Mouse (Mus musculus): ENCODE data around the gene Clec9a. TPM values are rescaled to one million over a fixed set of nuclear protein-coding genes. Genes with fewer than 3 reads are reported as not detected.

The Clec9a gene
- polyA plus RNA-seq, 1 experiment, result not detected

DNA sequence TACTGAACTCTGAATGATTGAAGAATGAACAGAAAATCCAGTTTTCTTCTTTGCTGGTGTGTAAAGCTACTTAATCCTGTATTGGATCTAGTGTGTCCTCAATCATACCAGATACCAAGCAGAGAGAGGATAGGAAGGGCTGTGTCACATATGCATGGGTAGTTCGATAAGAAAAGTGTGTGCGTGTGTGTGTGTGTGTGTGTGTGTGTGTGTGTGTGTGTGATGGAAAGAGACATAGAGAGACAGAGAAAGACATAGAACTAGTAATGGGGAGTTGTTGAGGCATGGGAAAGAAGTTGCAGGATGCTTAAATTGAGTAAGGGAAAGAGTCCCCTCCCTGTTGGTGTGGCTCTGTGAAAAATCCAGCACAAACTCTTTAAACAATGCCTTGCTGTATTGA lies 22.9 kb upstream of the Clec9a start, which contains the start of gene Clec12b:
Gene Clec12b, minus strand, starts transcription at position 101 of the 400 bp plus-strand sequence.
- no peak within 1 kb of the TSS for H3K27ac ChIP-seq (ENCODE audit: insufficient read depth, low read length)
- H3K4me3 ChIP-seq (ENCODE audit: insufficient read depth, low read length), result no peak within 1 kb of the TSS
- no peaks in the 10 kb centered on the region for H3K4me1 ChIP-seq (ENCODE audit: control insufficient read depth, insufficient read depth, low read length)
- TF ChIP-seq POLR2A (IDR thresholded peaks at IDR 0.05; ENCODE audit: low read depth, low read length) (no peak), CTCF (IDR thresholded peaks at IDR 0.05; ENCODE audit: borderline replicate concordance, insufficient read depth, low read length) (no peak)

DNA sequence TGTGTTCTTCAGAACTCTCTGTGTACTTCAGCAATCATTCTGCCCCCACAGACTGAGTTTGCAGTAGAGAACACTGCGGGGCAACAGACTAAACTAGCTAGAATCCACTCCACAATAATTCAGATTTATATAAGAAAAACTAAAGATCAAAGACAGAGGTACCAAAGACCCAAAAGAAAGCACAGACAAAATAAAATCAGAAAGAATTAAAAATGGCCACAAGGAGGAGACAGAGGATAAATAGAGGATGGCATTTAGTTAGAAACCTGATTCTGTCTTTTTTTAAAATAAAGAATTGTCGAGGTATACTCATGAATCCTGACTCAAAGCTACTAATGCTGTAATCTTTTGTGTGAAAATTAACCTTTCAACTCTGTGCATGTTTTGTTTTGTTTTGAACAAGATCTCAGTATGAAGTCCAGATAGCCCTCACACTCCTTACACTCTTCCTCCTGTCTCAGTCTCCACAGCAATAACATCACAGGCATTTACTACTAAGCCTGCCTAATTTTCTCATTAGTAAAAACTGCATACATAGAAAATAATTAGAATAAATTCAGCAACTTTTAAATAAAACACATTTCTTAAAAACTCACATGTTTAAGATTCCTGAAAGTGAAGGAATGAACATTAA lies 15.5 kb upstream of the Clec9a start:
- Histone ChIP-seq H3K4me3 (ENCODE audit: insufficient read depth, low read length) (no peak overlapping the region), H3K4me1 (ENCODE audit: control insufficient read depth, insufficient read depth, low read length) (no peaks in the 10 kb centered on the region), H3K27ac (ENCODE audit: insufficient read depth, low read length) (no peak overlapping the region)
- TF ChIP-seq POLR2A (IDR thresholded peaks at IDR 0.05; ENCODE audit: low read depth, low read length) (no peak), CTCF (IDR thresholded peaks at IDR 0.05; ENCODE audit: borderline replicate concordance, insufficient read depth, low read length) (no peak)

DNA sequence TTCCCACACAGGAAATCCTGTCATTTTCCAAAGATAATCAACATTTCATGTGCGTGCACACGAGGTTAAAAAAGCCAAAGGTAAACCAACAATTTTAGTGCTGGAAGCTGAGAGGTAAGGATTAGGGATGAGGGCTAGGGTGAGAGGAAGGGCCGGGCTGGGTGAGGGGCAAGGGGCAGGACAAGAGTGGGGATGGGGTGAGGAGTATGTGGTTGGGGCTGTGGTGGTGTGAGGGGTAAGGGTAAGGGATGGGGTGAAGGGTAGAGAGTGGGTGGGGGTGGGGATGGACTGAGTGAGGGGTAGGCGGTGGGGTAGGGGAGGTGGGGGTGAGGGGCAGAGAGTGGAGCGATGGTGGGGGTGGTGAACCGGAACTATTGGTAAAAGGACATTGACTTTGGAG lies 14.9 kb upstream of the Clec9a start:
- TF ChIP-seq POLR2A (IDR thresholded peaks at IDR 0.05; ENCODE audit: low read depth, low read length) (no peak), CTCF (IDR thresholded peaks at IDR 0.05; ENCODE audit: borderline replicate concordance, insufficient read depth, low read length) (no peak)
- Histone ChIP-seq H3K4me3 (ENCODE audit: insufficient read depth, low read length) (no peak overlapping the region), H3K27ac (ENCODE audit: insufficient read depth, low read length) (no peak overlapping the region), H3K4me1 (ENCODE audit: control insufficient read depth, insufficient read depth, low read length) (no peaks in the 10 kb centered on the region)

DNA sequence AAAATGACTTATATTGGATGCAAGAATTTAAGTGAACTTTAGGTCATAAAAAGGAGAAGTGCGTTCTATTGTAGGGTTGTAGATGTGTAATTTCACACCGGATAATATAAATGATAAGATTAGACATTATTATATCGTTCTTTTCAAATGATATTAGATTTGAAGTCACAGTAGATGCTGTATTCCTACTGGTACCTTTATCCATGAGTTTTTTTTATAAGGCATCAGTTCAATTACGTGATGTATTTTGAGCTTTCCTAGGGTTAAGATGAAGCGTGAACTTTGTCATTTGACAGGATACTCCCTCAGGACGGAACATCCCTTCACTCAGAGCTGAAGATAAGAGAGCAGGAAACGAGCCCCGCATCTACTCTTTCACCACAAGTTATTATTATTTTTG lies 11.7 kb upstream of the Clec9a start, which contains the start of gene Clec1b:
Gene Clec1b, plus strand, starts transcription at position 301 of the 400 bp plus-strand sequence.
- H3K4me1 ChIP-seq (ENCODE audit: control insufficient read depth, insufficient read depth, low read length), result no peaks in the 10 kb centered on the region
- H3K4me3 ChIP-seq (ENCODE audit: insufficient read depth, low read length), result no peak within 1 kb of the TSS
- H3K27ac ChIP-seq (ENCODE audit: insufficient read depth, low read length), result no peak within 1 kb of the TSS
- TF ChIP-seq CTCF (IDR thresholded peaks at IDR 0.05; ENCODE audit: borderline replicate concordance, insufficient read depth, low read length), result no peak
- no peak for TF ChIP-seq POLR2A (IDR thresholded peaks at IDR 0.05; ENCODE audit: low read depth, low read length)

DNA sequence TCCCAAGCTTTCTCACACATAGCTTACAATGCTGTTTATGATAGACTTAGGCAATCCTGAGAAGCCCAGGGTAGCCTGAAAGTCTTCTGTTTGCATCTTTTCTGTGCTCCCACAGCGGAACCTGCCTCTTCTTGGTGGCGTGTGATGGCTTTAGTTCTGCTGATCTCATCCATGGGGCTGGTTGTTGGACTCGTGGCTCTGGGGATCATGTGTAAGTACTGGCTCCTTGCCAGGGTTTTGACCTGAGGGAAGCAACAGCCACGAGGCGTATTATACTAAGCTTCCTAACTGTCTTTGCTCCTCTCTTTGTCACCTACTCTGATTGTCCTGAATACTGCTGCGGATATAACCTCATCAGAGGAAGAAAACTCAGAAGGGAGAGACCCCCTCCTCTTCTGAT lies 8.7 kb upstream of the Clec9a start:
- TF ChIP-seq POLR2A (IDR thresholded peaks at IDR 0.05; ENCODE audit: low read depth, low read length), result no peak
- no peak for TF ChIP-seq CTCF (IDR thresholded peaks at IDR 0.05; ENCODE audit: borderline replicate concordance, insufficient read depth, low read length)
- Histone ChIP-seq H3K27ac (ENCODE audit: insufficient read depth, low read length) (no peak overlapping the region), H3K4me1 (ENCODE audit: control insufficient read depth, insufficient read depth, low read length) (no peaks in the 10 kb centered on the region), H3K4me3 (ENCODE audit: insufficient read depth, low read length) (no peak overlapping the region)

DNA sequence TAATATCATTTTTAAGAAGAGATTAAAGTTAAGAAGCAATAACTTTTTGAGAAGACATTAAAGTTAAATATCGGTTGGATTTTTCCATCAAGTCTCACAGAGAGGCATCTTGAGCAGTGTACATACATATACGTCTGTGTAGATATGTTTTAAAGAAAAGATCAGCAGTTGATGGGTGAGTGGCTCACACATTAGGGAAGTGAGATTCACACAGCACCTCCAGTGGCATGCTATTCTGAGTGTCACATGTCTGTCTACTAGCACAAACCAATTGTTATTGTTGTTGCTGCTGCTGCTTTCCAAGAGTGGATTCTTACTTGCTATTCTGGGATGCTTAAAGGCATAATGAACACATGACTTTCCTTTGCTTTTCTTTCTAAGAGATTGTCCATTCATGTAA lies 6.3 kb upstream of the Clec9a start:
- TF ChIP-seq CTCF (IDR thresholded peaks at IDR 0.05; ENCODE audit: borderline replicate concordance, insufficient read depth, low read length) (no peak), POLR2A (IDR thresholded peaks at IDR 0.05; ENCODE audit: low read depth, low read length) (no peak)
- H3K4me1 ChIP-seq (ENCODE audit: control insufficient read depth, insufficient read depth, low read length), result no peaks in the 10 kb centered on the region
- no peak overlapping the region for H3K4me3 ChIP-seq (ENCODE audit: insufficient read depth, low read length)
- H3K27ac ChIP-seq (ENCODE audit: insufficient read depth, low read length), result no peak overlapping the region

- no peak overlapping the region for H3K4me3 ChIP-seq (ENCODE audit: insufficient read depth, low read length)
- H3K4me1 ChIP-seq (ENCODE audit: control insufficient read depth, insufficient read depth, low read length), result no peaks in the 10 kb centered on the region
- TF ChIP-seq POLR2A (IDR thresholded peaks at IDR 0.05; ENCODE audit: low read depth, low read length) (no peak), CTCF (IDR thresholded peaks at IDR 0.05; ENCODE audit: borderline replicate concordance, insufficient read depth, low read length) (no peak)
- no peak overlapping the region for H3K27ac ChIP-seq (ENCODE audit: insufficient read depth, low read length)
Measured at GRCm38 (mm10) chr6:129403391-129403790, 5.3 kb upstream of the Clec9a start.

GRCm38 (mm10) chr6:129405999-129406398 lies 2.7 kb upstream of the Clec9a start:
- Histone ChIP-seq H3K4me3 (ENCODE audit: insufficient read depth, low read length) (no peak overlapping the region), H3K27ac (ENCODE audit: insufficient read depth, low read length) (no peak overlapping the region), H3K4me1 (ENCODE audit: control insufficient read depth, insufficient read depth, low read length) (no peaks in the 10 kb centered on the region)
- TF ChIP-seq CTCF (IDR thresholded peaks at IDR 0.05; ENCODE audit: borderline replicate concordance, insufficient read depth, low read length) (no peak), POLR2A (IDR thresholded peaks at IDR 0.05; ENCODE audit: low read depth, low read length) (no peak)

DNA sequence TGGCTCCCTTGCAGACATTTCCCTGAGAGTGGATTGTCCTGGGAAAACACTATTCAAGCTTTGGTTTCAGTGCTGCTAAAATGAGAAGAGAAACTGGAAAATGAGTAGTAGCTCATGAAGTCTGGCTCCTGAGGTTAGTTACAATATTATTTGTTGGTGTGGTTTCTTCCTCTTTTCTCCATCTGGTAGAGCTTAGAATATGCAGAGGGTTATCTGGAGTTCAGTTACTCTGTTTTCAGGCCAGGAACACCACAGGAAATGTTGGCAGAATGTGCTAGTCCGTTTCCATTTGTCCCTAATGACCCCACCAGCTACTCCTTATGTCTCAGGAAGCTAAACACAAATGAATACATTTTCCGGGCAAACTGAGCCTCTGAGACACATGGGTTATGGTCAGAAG lies 1.3 kb upstream of the Clec9a start:
- no peak for TF ChIP-seq CTCF (IDR thresholded peaks at IDR 0.05; ENCODE audit: borderline replicate concordance, insufficient read depth, low read length)
- no peak for TF ChIP-seq POLR2A (IDR thresholded peaks at IDR 0.05; ENCODE audit: low read depth, low read length)
- Histone ChIP-seq H3K4me1 (ENCODE audit: control insufficient read depth, insufficient read depth, low read length) (no peaks in the 10 kb centered on the region), H3K27ac (ENCODE audit: insufficient read depth, low read length) (no peak overlapping the region), H3K4me3 (ENCODE audit: insufficient read depth, low read length) (no peak overlapping the region)

DNA sequence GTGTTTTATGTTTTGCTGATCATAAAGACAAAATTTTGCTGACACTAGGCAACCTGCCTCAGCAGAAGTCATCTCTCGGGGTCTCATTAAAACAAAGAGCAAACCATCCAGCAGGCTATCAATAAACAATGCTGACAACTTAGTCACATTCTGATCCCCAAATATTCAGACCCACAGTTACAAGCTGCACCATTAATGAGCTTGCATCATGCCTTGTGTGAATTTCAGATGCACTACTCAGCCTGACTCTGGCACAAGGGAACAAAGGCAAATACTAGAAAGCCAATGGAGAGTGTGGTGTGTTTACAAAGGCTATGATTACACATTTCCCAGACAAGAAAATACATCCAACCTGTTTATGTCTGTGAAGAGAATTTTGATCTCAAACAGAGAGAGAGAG lies 5.5 kb downstream of the Clec9a start:
- Histone ChIP-seq H3K4me3 (ENCODE audit: insufficient read depth, low read length) (no peak overlapping the region), H3K27ac (ENCODE audit: insufficient read depth, low read length) (no peak overlapping the region), H3K4me1 (ENCODE audit: control insufficient read depth, insufficient read depth, low read length) (peaks cover 2% of the 10 kb centered on the region)
- TF ChIP-seq POLR2A (IDR thresholded peaks at IDR 0.05; ENCODE audit: low read depth, low read length) (no peak), CTCF (IDR thresholded peaks at IDR 0.05; ENCODE audit: borderline replicate concordance, insufficient read depth, low read length) (no peak)
